12 mouse cellular contexts compared by ENCODE assay signal in genomic region chr8:116954415-116954814, GRCm38 (mm10). TPM values are rescaled to one million over a fixed set of nuclear protein-coding genes. Genes with fewer than 3 reads are reported as not detected.
A peak's percentile ranks its signal among the peaks of the same experiment; 100 is the strongest.
DNase-seq lines count a peak whose midpoint lies in the region; ATAC-seq lines count a peak whose summit lies in the region.
"Had no signal": no experiment of that assay in that cellular context is flagged by ENCODE, and none has a peak within 500 bp of the region (broad histone marks: within the 10 kb centered on the region; RNA-seq: fewer than 3 reads in every experiment).

No protein-coding gene starts in this region.

- DNase-seq in frontal cortex, postnatal 14 days (ENCODE audit: low spot score in 2 of 2) = peak; percentile 67 to 71
- DNase-seq in layer of hippocampus, adult 9-10 months (ENCODE audit: low spot score) = peak; percentile 62
- peak; percentile 62 to 70 for DNase-seq in left cerebral cortex, postnatal 10 days (ENCODE audit: extremely low spot score in 1 of 2, low spot score in 2 of 2)
- peak; percentile 86 for DNase-seq in telencephalon, adult 2 months (ENCODE audit: low read depth, low spot score)
- no peak for DNase-seq in adrenal gland, adult 2 months
- no peak for DNase-seq in urinary bladder, postnatal 14 days (ENCODE audit: low spot score)
- DNase-seq: adrenal gland, postnatal 10 days; cerebellum, postnatal 10 days; forebrain, postnatal 0 days; spleen, adult 18-20 months had no signal

- intact Hi-C loops in left cerebral cortex, postnatal 10 days (cut with DNase I) = no loop called here

- no peak for ATAC-seq in inflammation-experienced regulatory T-cells, adult 6 months
- ATAC-seq: forebrain, postnatal 0 days; lung, postnatal 0 days had no signal

RNA-seq across cellular contexts. Expression of gene Atmin, which starts 11.2 kb away (rescaled TPM):
- 10 to 100 TPM; 32.4 to 34.1 TPM for total RNA-seq in left cerebral cortex, postnatal 10 days (2021)
- total RNA-seq in adrenal gland, adult 2 months (2021) = 10 to 100 TPM; 23.6 to 23.7 TPM
- polyA plus RNA-seq in adrenal gland, adult 2 months (2012; rRNA removed) = 10.1 and 10.4 TPM in 2 replicates
- polyA plus RNA-seq in inflammation-experienced regulatory T-cells, adult 6 months (2017; shearing (Covaris generic)) = 1 to 10 TPM; 7.5 to 9.0 (median 7.7) TPM

RNA-seq across cellular contexts. Expression of gene 1700030J22Rik, which starts 24.3 kb away (rescaled TPM):
- 10 to 100 TPM; 11.3 to 12.5 TPM for total RNA-seq in left cerebral cortex, postnatal 10 days (2021)
- 1 to 10 TPM; 1.6 to 2.8 TPM for total RNA-seq in adrenal gland, adult 2 months (2021)
- 0.18 and 0.32 TPM in 2 replicates for polyA plus RNA-seq in adrenal gland, adult 2 months (2012; rRNA removed)
- polyA plus RNA-seq in inflammation-experienced regulatory T-cells, adult 6 months (2017; shearing (Covaris generic)) = under 1 TPM in 1 of 3 experiments, not detected in 2; 0.25 TPM

RNA-seq across cellular contexts. Expression of gene Cenpn, which starts 32.9 kb away (rescaled TPM):
- 1 to 10 TPM; 2.3 to 3.3 TPM for total RNA-seq in left cerebral cortex, postnatal 10 days (2021)
- 1 to 10 TPM; 3.3 to 3.9 TPM for total RNA-seq in adrenal gland, adult 2 months (2021)
- polyA plus RNA-seq in adrenal gland, adult 2 months (2012; rRNA removed) = 1.7 and 2.6 TPM in 2 replicates
- 10 to 100 TPM in 1 of 3 experiments, 1 to 10 TPM in 2; 3.3 to 22.4 (median 3.9) TPM for polyA plus RNA-seq in inflammation-experienced regulatory T-cells, adult 6 months (2017; shearing (Covaris generic))

RNA-seq across cellular contexts. Expression of gene Cmc2, which starts 33.2 kb away (rescaled TPM):
- total RNA-seq in left cerebral cortex, postnatal 10 days (2021) = 10 to 100 TPM in 1 of 2 experiments, 1 to 10 TPM in 1; 10.0 to 11.3 TPM
- total RNA-seq in adrenal gland, adult 2 months (2021) = 10 to 100 TPM; 55.5 to 72.8 TPM
- polyA plus RNA-seq in adrenal gland, adult 2 months (2012; rRNA removed) = 6.9 and 7.6 TPM in 2 replicates
- polyA plus RNA-seq in inflammation-experienced regulatory T-cells, adult 6 months (2017; shearing (Covaris generic)) = 10 to 100 TPM; 23.1 to 79.6 (median 36.6) TPM

RNA-seq across cellular contexts. Expression of gene Gcsh, which starts 38.9 kb away (rescaled TPM):
- 10 to 100 TPM; 43.3 to 43.7 TPM for total RNA-seq in left cerebral cortex, postnatal 10 days (2021)
- total RNA-seq in adrenal gland, adult 2 months (2021) = 100 to 1,000 TPM; 113 to 195 TPM
- 45.9 and 60.4 TPM in 2 replicates for polyA plus RNA-seq in adrenal gland, adult 2 months (2012; rRNA removed)
- 10 to 100 TPM; 23.8 to 29.5 (median 24.6) TPM for polyA plus RNA-seq in inflammation-experienced regulatory T-cells, adult 6 months (2017; shearing (Covaris generic))

Comparison
In these comparisons a context has a peak if more than half of its experiments do, and no peak if none do; other contexts are left out.
1. DNase-seq: peak in frontal cortex, postnatal 14 days (2 of 2), layer of hippocampus, adult 9-10 months (single experiment), left cerebral cortex, postnatal 10 days (2 of 2) and telencephalon, adult 2 months (single experiment); none in adrenal gland, adult 2 months (single experiment) and urinary bladder, postnatal 14 days (single experiment).